Mouse (Mus musculus) midbrain, embryonic 16.5 days (tissue): ENCODE measurements around the gene Ikzf1. TPM values are rescaled to one million over a fixed set of nuclear protein-coding genes. Genes with fewer than 3 reads are reported as not detected.

Experiments used
- ATAC-seq: fragments of 200-750 bp; cut with Nextera tagmentation; 2 replicates; pipeline ENCODE4 v1.8.0; 2017; ENCODE audit warnings: moderate TSS enrichment
- H3K27ac ChIP-seq: fragments of 300-500 bp; sonication (generic); 2 replicates; pipeline ENCODE4 v1.5.1; 2014; ENCODE audit warnings: mild to moderate bottlenecking, low read length, mixed read lengths
- H3K27me3 ChIP-seq: fragments of 300-500 bp; sonication (generic); 2 replicates; pipeline ENCODE4 v1.6.1; 2014; ENCODE audit warnings: low read depth, low read length, mixed read lengths; ENCODE audit not compliant: control insufficient read depth, insufficient read depth
- H3K36me3 ChIP-seq: fragments of 300-500 bp; sonication (generic); 2 replicates; pipeline ENCODE4 v1.6.1; 2014; ENCODE audit warnings: mild to moderate bottlenecking, low read length, moderate library complexity, mixed read lengths; ENCODE audit not compliant: control insufficient read depth, insufficient read depth
- H3K4me1 ChIP-seq: fragments of 300-500 bp; sonication (generic); 2 replicates; pipeline ENCODE4 v1.6.1; 2014; ENCODE audit warnings: mild to moderate bottlenecking, low read length, mixed read lengths; ENCODE audit not compliant: control insufficient read depth, insufficient read depth
- H3K4me2 ChIP-seq: fragments of 300-500 bp; sonication (generic); 2 replicates; pipeline ENCODE4 v1.6.1; 2014; ENCODE audit warnings: mild to moderate bottlenecking, low read length, mixed read lengths
- H3K4me3 ChIP-seq: fragments of 300-500 bp; sonication (generic); 2 replicates; pipeline ENCODE4 v1.5.1; 2014; ENCODE audit warnings: low read depth, mild to moderate bottlenecking, low read length, moderate library complexity, mixed read lengths
- H3K9ac ChIP-seq: fragments of 300-500 bp; sonication (generic); 2 replicates; pipeline ENCODE4 v1.6.1; 2014; ENCODE audit warnings: low read depth, low read length, mixed read lengths
- H3K9me3 ChIP-seq: fragments of 300-500 bp; sonication (generic); replicated peaks from 2 replicates; pipeline ENCODE4 v1.6.1; 2014; ENCODE audit warnings: mild to moderate bottlenecking, low read length, mixed read lengths; ENCODE audit not compliant: control insufficient read depth, poor library complexity, severe bottlenecking
- WGBS: fragments of 180-500 bp; shearing (Covaris S2); extraction: QIAGEN DNeasy Blood & Tissue Kit; methylation state at CpG from one replicate; pipeline ENCODE4 v1.1.7; 2014; 5-methylcytosine and 5-hydroxymethylcytosine counted together
- polyA plus RNA-seq: library from polyadenylated mRNA; unstranded; fragments of >200 nt; fragmentation: Nextera tagmentation; extraction: Ambion mirVana; gene quantifications from 2 replicates; pipeline ENCODE4 v1.2.1, GENCODE M21; 2015

The Ikzf1 gene
- polyA plus RNA-seq, 1 experiment from 2014 or later: 1.4 TPM

GRCm38 (mm10) chr11:11765414-11765813 lies 80.6 kb downstream of the Ikzf1 start:
- 82% methylated on average over 1 of the region's 1 CpGs for WGBS
- Histone ChIP-seq H3K9me3 (no peaks in the 10 kb centered on the region), H3K27ac (no peak overlapping the region), H3K4me3 (no peak overlapping the region), H3K27me3 (no peaks in the 10 kb centered on the region), H3K9ac (no peak overlapping the region), H3K36me3 (no peaks in the 10 kb centered on the region), H3K4me1 (no peaks in the 10 kb centered on the region), H3K4me2 (no peak overlapping the region)
- ATAC-seq: no peak

- Histone ChIP-seq H3K27ac (no peak overlapping the region), H3K9me3 (no peaks in the 10 kb centered on the region), H3K4me3 (no peak overlapping the region), H3K27me3 (no peaks in the 10 kb centered on the region), H3K9ac (no peak overlapping the region), H3K36me3 (no peaks in the 10 kb centered on the region), H3K4me2 (no peak overlapping the region), H3K4me1 (no peaks in the 10 kb centered on the region)
- no peak for ATAC-seq
- 96% methylated on average over 1 of the region's 1 CpGs for WGBS
Observed at GRCm38 (mm10) chr11:11766105-11766504, 81.3 kb downstream of the Ikzf1 start.

- Histone ChIP-seq H3K36me3 (no peaks in the 10 kb centered on the region), H3K4me2 (no peak overlapping the region), H3K27me3 (no peaks in the 10 kb centered on the region), H3K9me3 (no peaks in the 10 kb centered on the region), H3K4me3 (no peak overlapping the region), H3K4me1 (no peaks in the 10 kb centered on the region), H3K27ac (no peak overlapping the region), H3K9ac (no peak overlapping the region)
- no peak for ATAC-seq
Observed at GRCm38 (mm10) chr11:11766736-11767135, 81.9 kb downstream of the Ikzf1 start.

- Histone ChIP-seq H3K27me3 (no peaks in the 10 kb centered on the region), H3K9ac (no peak overlapping the region), H3K9me3 (no peaks in the 10 kb centered on the region), H3K27ac (no peak overlapping the region), H3K4me1 (no peaks in the 10 kb centered on the region), H3K4me2 (no peak overlapping the region), H3K4me3 (no peak overlapping the region), H3K36me3 (no peaks in the 10 kb centered on the region)
- no peak for ATAC-seq
- WGBS: 93% methylated on average over 2 of the region's 2 CpGs
Observed at GRCm38 (mm10) chr11:11768057-11768456, 83.3 kb downstream of the Ikzf1 start.

GRCm38 (mm10) chr11:11769281-11769680 lies 84.5 kb downstream of the Ikzf1 start:
- H3K36me3 ChIP-seq: no peaks in the 10 kb centered on the region
- H3K4me2 ChIP-seq: no peak overlapping the region
- no peak overlapping the region for H3K27ac ChIP-seq
- no peaks in the 10 kb centered on the region for H3K9me3 ChIP-seq
- no peaks in the 10 kb centered on the region for H3K27me3 ChIP-seq
- WGBS: 92% methylated on average over 20 of the region's 20 CpGs
- no peaks in the 10 kb centered on the region for H3K4me1 ChIP-seq
- no peak overlapping the region for H3K4me3 ChIP-seq
- H3K9ac ChIP-seq: no peak overlapping the region
- ATAC-seq: no peak

GRCm38 (mm10) chr11:11770691-11771090 lies 85.9 kb downstream of the Ikzf1 start:
- Histone ChIP-seq H3K4me3 (no peak overlapping the region), H3K27me3 (no peaks in the 10 kb centered on the region), H3K27ac (no peak overlapping the region), H3K9ac (no peak overlapping the region), H3K36me3 (no peaks in the 10 kb centered on the region), H3K4me1 (no peaks in the 10 kb centered on the region), H3K4me2 (no peak overlapping the region), H3K9me3 (no peaks in the 10 kb centered on the region)
- 89% methylated on average over 3 of the region's 3 CpGs for whole genome bisulfite sequencing
- ATAC-seq: no peak

- WGBS: 94% methylated on average over 4 of the region's 4 CpGs
- Histone ChIP-seq H3K4me3 (no peak overlapping the region), H3K36me3 (no peaks in the 10 kb centered on the region), H3K27ac (no peak overlapping the region), H3K27me3 (no peaks in the 10 kb centered on the region), H3K4me1 (no peaks in the 10 kb centered on the region), H3K9me3 (no peaks in the 10 kb centered on the region), H3K9ac (no peak overlapping the region), H3K4me2 (no peak overlapping the region)
- no peak for ATAC-seq
Observed at GRCm38 (mm10) chr11:11772196-11772595, 87.4 kb downstream of the Ikzf1 start.

- Histone ChIP-seq H3K27me3 (no peaks in the 10 kb centered on the region), H3K9ac (no peak overlapping the region), H3K4me1 (no peaks in the 10 kb centered on the region), H3K4me2 (no peak overlapping the region), H3K4me3 (no peak overlapping the region), H3K9me3 (no peaks in the 10 kb centered on the region), H3K27ac (no peak overlapping the region), H3K36me3 (no peaks in the 10 kb centered on the region)
- ATAC-seq: no peak
- 97% methylated on average over 4 of the region's 4 CpGs for WGBS
Observed at GRCm38 (mm10) chr11:11774384-11774783, 89.6 kb downstream of the Ikzf1 start.

- Histone ChIP-seq H3K36me3 (no peaks in the 10 kb centered on the region), H3K4me1 (no peaks in the 10 kb centered on the region), H3K27ac (no peak overlapping the region), H3K9me3 (no peaks in the 10 kb centered on the region), H3K4me3 (no peak overlapping the region), H3K4me2 (no peak overlapping the region), H3K27me3 (no peaks in the 10 kb centered on the region), H3K9ac (no peak overlapping the region)
- 93% methylated on average over 5 of the region's 5 CpGs for WGBS
- no peak for ATAC-seq
Observed at GRCm38 (mm10) chr11:11774893-11775292, 90.1 kb downstream of the Ikzf1 start.
